Mouse (Mus musculus): ENCODE data around the gene Fmnl2. TPM values are rescaled to one million over a fixed set of nuclear protein-coding genes. Genes with fewer than 3 reads are reported as not detected.

The Fmnl2 gene
- total RNA-seq, 2 experiments from 2014 or later: 6.5 to 9.1 TPM

GRCm38 (mm10) chr2:52974776-52975175 is 117.1 kb downstream of the Fmnl2 start:
- DNase-seq: no peak
- intact Hi-C loops (cut with DNase I; ENCODE audit: low total_unique reads): no loop called here

- no peak for DNase-seq
- intact Hi-C loops (cut with DNase I; ENCODE audit: low total_unique reads): no loop called here
Measured at GRCm38 (mm10) chr2:52977921-52978675, 120.4 kb downstream of the Fmnl2 start.

- DNase-seq: no peak
- intact Hi-C loops (cut with DNase I; ENCODE audit: low total_unique reads): no loop called here
Measured at GRCm38 (mm10) chr2:52978796-52979195, 121.1 kb downstream of the Fmnl2 start.

GRCm38 (mm10) chr2:52979280-52979763 is 121.7 kb downstream of the Fmnl2 start:
- no peak for DNase-seq

GRCm38 (mm10) chr2:52981126-52981525 is 123.5 kb downstream of the Fmnl2 start:
- intact Hi-C loops (cut with DNase I; ENCODE audit: low total_unique reads): no loop called here

More at GRCm38 (mm10) chr2:52979280-52979763, 121.7 kb downstream of the Fmnl2 start:
- intact Hi-C loops (cut with DNase I; ENCODE audit: low total_unique reads): no loop called here

GRCm38 (mm10) chr2:52981595-52981994 is 123.9 kb downstream of the Fmnl2 start:
- intact Hi-C loops (cut with DNase I; ENCODE audit: low total_unique reads): no loop called here

More at GRCm38 (mm10) chr2:52981126-52981525, 123.5 kb downstream of the Fmnl2 start:
- no peak for DNase-seq

GRCm38 (mm10) chr2:52982502-52982901 is 124.8 kb downstream of the Fmnl2 start:
- intact Hi-C loops (cut with DNase I; ENCODE audit: low total_unique reads): no loop called here

More at GRCm38 (mm10) chr2:52981595-52981994, 123.9 kb downstream of the Fmnl2 start:
- no peak for DNase-seq

GRCm38 (mm10) chr2:52984556-52984955 is 126.9 kb downstream of the Fmnl2 start:
- no peak for DNase-seq
- intact Hi-C loops (cut with DNase I; ENCODE audit: low total_unique reads): no loop called here

More at GRCm38 (mm10) chr2:52982502-52982901, 124.8 kb downstream of the Fmnl2 start:
- DNase-seq: no peak

- intact Hi-C loops (cut with DNase I; ENCODE audit: low total_unique reads): no loop called here
Measured at GRCm38 (mm10) chr2:52985167-52985566, 127.5 kb downstream of the Fmnl2 start.

GRCm38 (mm10) chr2:52986354-52986753 is 128.7 kb downstream of the Fmnl2 start:
- no peak for DNase-seq
- intact Hi-C loops (cut with DNase I; ENCODE audit: low total_unique reads): no loop called here

More at GRCm38 (mm10) chr2:52985167-52985566, 127.5 kb downstream of the Fmnl2 start:
- DNase-seq: peak; percentile 34

- intact Hi-C loops (cut with DNase I; ENCODE audit: low total_unique reads): no loop called here
- DNase-seq: no peak
Measured at GRCm38 (mm10) chr2:52987035-52987434, 129.4 kb downstream of the Fmnl2 start.

GRCm38 (mm10) chr2:52987637-52988295 is 130.1 kb downstream of the Fmnl2 start:
- intact Hi-C loops (cut with DNase I; ENCODE audit: low total_unique reads): no loop called here
- DNase-seq: no peak

- intact Hi-C loops (cut with DNase I; ENCODE audit: low total_unique reads): no loop called here
- DNase-seq: no peak
Measured at GRCm38 (mm10) chr2:52989316-52989715, 131.7 kb downstream of the Fmnl2 start.

- intact Hi-C loops (cut with DNase I; ENCODE audit: low total_unique reads): no loop called here
- peak; percentile 39 for DNase-seq
Measured at GRCm38 (mm10) chr2:52990874-52991687, 133.4 kb downstream of the Fmnl2 start.

GRCm38 (mm10) chr2:52991688-52992194 is 134.1 kb downstream of the Fmnl2 start:
- intact Hi-C loops (cut with DNase I; ENCODE audit: low total_unique reads): no loop called here
- no peak for DNase-seq

- intact Hi-C loops (cut with DNase I; ENCODE audit: low total_unique reads): no loop called here
Measured at GRCm38 (mm10) chr2:52993241-52993640, 135.6 kb downstream of the Fmnl2 start.

GRCm38 (mm10) chr2:52994526-52994925 is 136.9 kb downstream of the Fmnl2 start:
- no peak for DNase-seq
- intact Hi-C loops (cut with DNase I; ENCODE audit: low total_unique reads): no loop called here

More at GRCm38 (mm10) chr2:52993241-52993640, 135.6 kb downstream of the Fmnl2 start:
- no peak for DNase-seq

- DNase-seq: peak; percentile 18
- intact Hi-C loops (cut with DNase I; ENCODE audit: low total_unique reads): no loop called here
Measured at GRCm38 (mm10) chr2:52997955-52998750, 140.5 kb downstream of the Fmnl2 start.

- no peak for DNase-seq
- intact Hi-C loops (cut with DNase I; ENCODE audit: low total_unique reads): no loop called here
Measured at GRCm38 (mm10) chr2:52999524-52999969, 141.9 kb downstream of the Fmnl2 start.
